Mouse (Mus musculus): ENCODE measurements around the gene Olfr199. TPM values are rescaled to one million over a fixed set of nuclear protein-coding genes. Genes with fewer than 3 reads are reported as not detected.

Gene Olfr199
- not detected for polyA plus RNA-seq (2014; fragmentation: Illumina TruSeq; extraction: RNeasy Lipid Tissue Mini Kit (QIAGEN cat#74804); ENCODE audit: low read depth, low replicate concordance)

GRCm38 (mm10) chr16:59219667-59220066, at the start of gene Olfr199:
TSS of gene Olfr199 (minus strand) at chr16:59219767.

GRCm38 (mm10) chr16:59203433-59203832, 16.1 kb downstream of the Olfr199 start, which contains the start of gene Olfr198:
TSS of gene Olfr198 (minus strand) at chr16:59203533.

GRCm38 (mm10) chr16:59170354-59170753, 49.2 kb downstream of the Olfr199 start, which contains the start of gene Olfr196:
TSS of gene Olfr196 (minus strand) at chr16:59170454.

Other genes with a start within 250 kb of the Olfr199 start
- not detected for gene Olfr183, start 224.4 kb downstream of the Olfr199 start, polyA plus RNA-seq (2014; fragmentation: Illumina TruSeq; extraction: RNeasy Lipid Tissue Mini Kit (QIAGEN cat#74804); ENCODE audit: low read depth, low replicate concordance)
- gene Olfr186, start 189.5 kb downstream of the Olfr199 start, polyA plus RNA-seq (2014; fragmentation: Illumina TruSeq; extraction: RNeasy Lipid Tissue Mini Kit (QIAGEN cat#74804); ENCODE audit: low read depth, low replicate concordance): not detected
- gene Olfr187, start 180.0 kb downstream of the Olfr199 start, polyA plus RNA-seq (2014; fragmentation: Illumina TruSeq; extraction: RNeasy Lipid Tissue Mini Kit (QIAGEN cat#74804); ENCODE audit: low read depth, low replicate concordance): not detected
- gene Olfr190, start 141.8 kb downstream of the Olfr199 start, polyA plus RNA-seq (2014; fragmentation: Illumina TruSeq; extraction: RNeasy Lipid Tissue Mini Kit (QIAGEN cat#74804); ENCODE audit: low read depth, low replicate concordance): not detected
- not detected for gene Olfr191, start 129.9 kb downstream of the Olfr199 start, polyA plus RNA-seq (2014; fragmentation: Illumina TruSeq; extraction: RNeasy Lipid Tissue Mini Kit (QIAGEN cat#74804); ENCODE audit: low read depth, low replicate concordance)
- gene Olfr193, start 107.9 kb downstream of the Olfr199 start, polyA plus RNA-seq (2014; fragmentation: Illumina TruSeq; extraction: RNeasy Lipid Tissue Mini Kit (QIAGEN cat#74804); ENCODE audit: low read depth, low replicate concordance): not detected
- not detected for gene Olfr194, start 98.7 kb downstream of the Olfr199 start, polyA plus RNA-seq (2014; fragmentation: Illumina TruSeq; extraction: RNeasy Lipid Tissue Mini Kit (QIAGEN cat#74804); ENCODE audit: low read depth, low replicate concordance)
- 0.49 TPM for gene Olfr195, start 72.7 kb downstream of the Olfr199 start, polyA plus RNA-seq (2014; fragmentation: Illumina TruSeq; extraction: RNeasy Lipid Tissue Mini Kit (QIAGEN cat#74804); ENCODE audit: low read depth, low replicate concordance)
- not detected for gene Olfr196, start 49.3 kb downstream of the Olfr199 start, polyA plus RNA-seq (2014; fragmentation: Illumina TruSeq; extraction: RNeasy Lipid Tissue Mini Kit (QIAGEN cat#74804); ENCODE audit: low read depth, low replicate concordance)
- gene Olfr198, start 16.2 kb downstream of the Olfr199 start, polyA plus RNA-seq (2014; fragmentation: Illumina TruSeq; extraction: RNeasy Lipid Tissue Mini Kit (QIAGEN cat#74804); ENCODE audit: low read depth, low replicate concordance): not detected
- gene Olfr201, start 52.9 kb upstream of the Olfr199 start, polyA plus RNA-seq (2014; fragmentation: Illumina TruSeq; extraction: RNeasy Lipid Tissue Mini Kit (QIAGEN cat#74804); ENCODE audit: low read depth, low replicate concordance): not detected
- not detected for gene Olfr202, start 67.0 kb upstream of the Olfr199 start, polyA plus RNA-seq (2014; fragmentation: Illumina TruSeq; extraction: RNeasy Lipid Tissue Mini Kit (QIAGEN cat#74804); ENCODE audit: low read depth, low replicate concordance)
- gene Olfr203, start 79.1 kb upstream of the Olfr199 start, polyA plus RNA-seq (2014; fragmentation: Illumina TruSeq; extraction: RNeasy Lipid Tissue Mini Kit (QIAGEN cat#74804); ENCODE audit: low read depth, low replicate concordance): not detected
- gene Olfr204, start 98.5 kb upstream of the Olfr199 start, polyA plus RNA-seq (2014; fragmentation: Illumina TruSeq; extraction: RNeasy Lipid Tissue Mini Kit (QIAGEN cat#74804); ENCODE audit: low read depth, low replicate concordance): not detected
- not detected for gene Olfr205, start 111.4 kb upstream of the Olfr199 start, polyA plus RNA-seq (2014; fragmentation: Illumina TruSeq; extraction: RNeasy Lipid Tissue Mini Kit (QIAGEN cat#74804); ENCODE audit: low read depth, low replicate concordance)
- not detected for gene Olfr206, start 129.5 kb upstream of the Olfr199 start, polyA plus RNA-seq (2014; fragmentation: Illumina TruSeq; extraction: RNeasy Lipid Tissue Mini Kit (QIAGEN cat#74804); ENCODE audit: low read depth, low replicate concordance)
- not detected for gene Olfr209, start 144.2 kb upstream of the Olfr199 start, polyA plus RNA-seq (2014; fragmentation: Illumina TruSeq; extraction: RNeasy Lipid Tissue Mini Kit (QIAGEN cat#74804); ENCODE audit: low read depth, low replicate concordance)
- gene Gabrr3, start 187.6 kb upstream of the Olfr199 start, polyA plus RNA-seq (2014; fragmentation: Illumina TruSeq; extraction: RNeasy Lipid Tissue Mini Kit (QIAGEN cat#74804); ENCODE audit: low read depth, low replicate concordance): not detected

All from kidney, adult 10 weeks (tissue).